Mouse (Mus musculus) liver, postnatal 0 days (tissue): ENCODE measurements around the gene Tspan33. TPM values are rescaled to one million over a fixed set of nuclear protein-coding genes. Genes with fewer than 3 reads are reported as not detected.
"Not testable (repeated sequence)": the region's sequence is repeated elsewhere in the genome, so short reads cannot be mapped to it uniquely, and the experiment has no call there.

Experiments used
- ATAC-seq: fragments of 200-750 bp; cut with Nextera tagmentation; 2 replicates; pipeline ENCODE4 v1.8.0; 2017; ENCODE audit warnings: mild to moderate bottlenecking, moderate library complexity
- DNase-seq: peaks from one replicate; pipeline ENCODE4 v3.0.0-alpha.2; 2016
- H3K27ac ChIP-seq: fragments of 300-500 bp; sonication (generic); 2 replicates; pipeline ENCODE4 v1.5.1; 2014; ENCODE audit warnings: antibody characterized with exemption, moderate library complexity, mild to moderate bottlenecking, low read depth
- H3K27me3 ChIP-seq: fragments of 300-500 bp; sonication (generic); 2 replicates; pipeline ENCODE4 v1.6.1; 2014; ENCODE audit warnings: low read length, control low read depth, mixed read lengths; ENCODE audit not compliant: insufficient read depth
- H3K36me3 ChIP-seq: fragments of 300-500 bp; sonication (generic); replicated peaks from 2 replicates; pipeline ENCODE4 v1.6.1; 2014; ENCODE audit warnings: mild to moderate bottlenecking, control low read depth, low read length, moderate library complexity, mixed read lengths; ENCODE audit not compliant: insufficient read depth
- H3K4me1 ChIP-seq: fragments of 300-500 bp; sonication (generic); 2 replicates; pipeline ENCODE4 v1.6.1; 2014; ENCODE audit warnings: antibody characterized with exemption, mild to moderate bottlenecking, control low read depth; ENCODE audit not compliant: insufficient read depth
- H3K4me2 ChIP-seq: fragments of 300-500 bp; sonication (generic); 2 replicates; pipeline ENCODE4 v1.6.1; 2014; ENCODE audit warnings: low read depth, mild to moderate bottlenecking, low read length, moderate library complexity, mixed read lengths
- H3K4me3 ChIP-seq: fragments of 300-500 bp; sonication (generic); 2 replicates; pipeline ENCODE4 v1.5.1; 2014; ENCODE audit warnings: low read depth, low read length
- H3K9ac ChIP-seq: fragments of 300-500 bp; sonication (generic); replicated peaks from 2 replicates; pipeline ENCODE4 v1.6.1; 2014; ENCODE audit warnings: mild to moderate bottlenecking, moderate library complexity
- H3K9me3 ChIP-seq: fragments of 300-500 bp; sonication (generic); 2 replicates; pipeline ENCODE4 v1.6.1; 2016; ENCODE audit warnings: mild to moderate bottlenecking, control low read depth, low read length, mixed read lengths
- CTCF ChIP-seq: sonication (generic); IDR thresholded peaks from 2 replicates; pipeline ENCODE4 v1.5.1; 2016; ENCODE audit warnings: antibody characterized with exemption, low read depth
- EP300 ChIP-seq: IDR thresholded peaks from 2 replicates; pipeline ENCODE4 v1.6.1; 2016; ENCODE audit warnings: antibody characterized with exemption, low read depth, mild to moderate bottlenecking
- WGBS: fragments of 180-500 bp; shearing (Covaris S2); extraction: QIAGEN DNeasy Blood & Tissue Kit; methylation state at CpG from one replicate; pipeline ENCODE4 v1.1.7; 2014; ENCODE audit not compliant: insufficient replicate concordance; 5-methylcytosine and 5-hydroxymethylcytosine counted together
- polyA plus RNA-seq: library from polyadenylated mRNA; unstranded; fragments of >200 nt; fragmentation: Nextera tagmentation; extraction: Ambion mirVana; gene quantifications from 2 replicates; pipeline ENCODE4 v1.2.1, GENCODE M21; 2015

Gene Tspan33
- polyA plus RNA-seq, 1 experiment from 2014 or later = 87.5 TPM

DNA sequence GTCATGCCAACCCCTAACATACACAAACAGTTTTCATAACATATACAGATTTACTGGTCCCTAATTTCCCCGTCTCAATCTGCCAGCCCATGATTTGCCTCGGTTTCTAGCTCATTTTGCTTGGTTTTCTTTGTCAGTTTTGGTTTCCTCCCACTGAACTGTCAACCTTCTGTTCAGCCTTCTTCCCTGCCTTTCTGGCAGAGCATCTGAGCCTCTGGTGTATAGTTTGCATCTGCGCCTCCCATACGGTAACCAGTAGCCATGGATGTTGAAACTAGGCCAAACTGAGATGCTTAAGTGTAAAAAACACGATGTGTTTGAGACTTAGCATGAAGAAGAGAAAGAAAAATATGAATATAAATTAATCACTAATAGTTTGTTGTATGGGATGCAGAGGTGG is 62.0 kb downstream of the Tspan33 start:
- Histone ChIP-seq H3K27me3 (no peaks in the 10 kb centered on the region), H3K9ac (no peak overlapping the region), H3K4me3 (no peak overlapping the region), H3K9me3 (no peaks in the 10 kb centered on the region), H3K4me2 (no peak overlapping the region), H3K27ac (peak overlapping the region; percentile 34; the same call in 1 of the 2 replicates), H3K36me3 (no peaks in the 10 kb centered on the region), H3K4me1 (no peaks in the 10 kb centered on the region; the same call in 1 of the 2 replicates)
- 73% methylated on average over 5 of the region's 5 CpGs for WGBS
- ATAC-seq = peak; percentile 44; the same call in 1 of the 2 replicates
- TF ChIP-seq EP300 (no peak), CTCF (no peak)
- DNase-seq = no peak

DNA sequence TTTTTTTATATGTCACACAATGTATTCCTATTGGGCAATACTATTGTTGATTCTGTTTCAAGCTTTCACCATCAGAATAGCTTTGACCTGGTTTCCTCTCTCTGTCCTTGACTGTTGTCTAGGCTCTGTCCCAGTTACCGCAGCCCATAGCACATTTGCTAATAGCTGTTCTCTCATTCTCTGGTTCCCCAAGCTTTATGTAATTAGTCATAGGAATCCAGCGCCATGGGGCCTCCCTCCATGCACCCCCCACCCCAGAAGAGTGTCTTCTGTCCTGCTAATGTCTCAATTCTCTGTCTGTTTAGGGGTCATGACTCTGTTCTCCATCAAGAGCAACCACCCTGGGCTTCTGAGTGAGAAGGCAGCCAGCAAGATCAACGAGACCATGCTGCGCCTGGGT is 62.5 kb downstream of the Tspan33 start:
- ATAC-seq (peak; percentile 91), DNase-seq (no peak)
- no peak overlapping the region for H3K4me3 ChIP-seq
- no peaks in the 10 kb centered on the region for H3K36me3 ChIP-seq
- TF ChIP-seq EP300 (no peak), CTCF (no peak)
- H3K27ac ChIP-seq = peak overlapping the region; percentile 39; the same call in 1 of the 2 replicates
- WGBS = 81% methylated on average over 4 of the region's 4 CpGs
- no peak overlapping the region for H3K9ac ChIP-seq
- H3K4me1 ChIP-seq = no peaks in the 10 kb centered on the region; the same call in 1 of the 2 replicates
- H3K4me2 ChIP-seq = no peak overlapping the region
- H3K27me3 ChIP-seq = no peaks in the 10 kb centered on the region
- no peaks in the 10 kb centered on the region for H3K9me3 ChIP-seq

DNA sequence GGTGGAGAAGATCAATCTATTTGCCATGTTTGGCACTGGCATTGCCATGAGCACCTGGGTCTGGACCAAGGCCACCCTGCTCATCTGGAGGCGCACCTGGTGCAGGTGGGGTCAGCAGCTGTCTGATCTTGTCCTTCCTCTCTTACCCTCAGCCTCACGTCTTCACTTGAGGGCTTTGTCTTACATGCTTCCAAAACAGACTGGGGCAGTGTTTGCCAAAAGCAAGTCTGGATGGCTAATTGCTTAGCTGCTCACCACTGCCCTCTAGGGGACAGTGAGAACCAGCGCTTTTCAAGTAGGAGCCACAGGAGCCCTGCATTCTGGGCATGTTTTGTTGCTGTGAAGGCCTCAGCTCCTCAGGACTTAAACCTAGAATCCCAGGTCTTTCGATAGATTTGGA is 64.4 kb downstream of the Tspan33 start:
- Histone ChIP-seq H3K27me3 (no peaks in the 10 kb centered on the region), H3K27ac (no peak overlapping the region), H3K4me1 (no peaks in the 10 kb centered on the region; the same call in 1 of the 2 replicates), H3K4me2 (no peak overlapping the region), H3K4me3 (no peak overlapping the region), H3K9me3 (no peaks in the 10 kb centered on the region), H3K9ac (no peak overlapping the region), H3K36me3 (no peaks in the 10 kb centered on the region)
- WGBS = 38% methylated on average over 4 of the region's 4 CpGs
- DNase-seq (peak; percentile 78), ATAC-seq (peak; percentile 28; the same call in 1 of the 2 replicates)
- peak; percentile 94 for TF ChIP-seq CTCF
- TF ChIP-seq EP300 = no peak

DNA sequence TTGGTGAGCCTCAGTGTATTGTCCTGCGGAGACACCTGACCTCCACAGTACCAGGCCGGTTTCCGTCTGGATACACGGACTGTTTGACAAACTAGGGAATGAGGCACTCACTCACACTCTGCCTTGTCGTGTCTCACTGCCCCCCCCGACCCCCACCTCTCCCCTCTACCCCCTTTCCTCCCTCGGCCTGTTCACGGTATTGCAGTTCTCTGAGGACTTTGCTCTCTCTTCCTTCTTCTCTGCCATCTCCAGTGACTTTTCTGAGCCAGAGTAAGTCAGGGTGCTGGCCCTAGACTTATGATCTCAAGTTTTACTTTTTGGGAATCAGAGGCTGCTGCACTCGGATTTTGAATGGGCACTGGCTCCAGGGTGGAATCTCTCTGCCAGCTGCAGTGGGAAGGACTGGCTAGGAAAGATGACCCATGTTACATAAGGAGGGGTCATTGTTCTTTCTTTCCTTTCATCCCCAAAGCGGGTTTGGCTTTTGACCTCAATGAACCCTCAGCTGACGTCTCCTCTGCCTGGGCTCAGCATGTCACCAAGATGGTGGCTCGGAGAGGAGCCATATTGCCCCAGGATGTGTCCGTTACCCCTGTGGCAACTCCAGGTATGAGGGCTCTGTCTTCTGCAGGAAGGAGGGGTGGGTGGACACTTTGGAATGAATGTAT is 65.1 kb downstream of the Tspan33 start:
- Histone ChIP-seq H3K9me3 (no peaks in the 10 kb centered on the region), H3K27me3 (no peaks in the 10 kb centered on the region), H3K27ac (no peak overlapping the region), H3K9ac (no peak overlapping the region), H3K4me2 (no peak overlapping the region), H3K4me1 (no peaks in the 10 kb centered on the region; the same call in 1 of the 2 replicates), H3K4me3 (no peak overlapping the region), H3K36me3 (no peaks in the 10 kb centered on the region)
- ATAC-seq (no peak), DNase-seq (no peak)
- no peak for TF ChIP-seq CTCF
- TF ChIP-seq EP300 = no peak
- 76% methylated on average over 13 of the region's 13 CpGs for WGBS

DNA sequence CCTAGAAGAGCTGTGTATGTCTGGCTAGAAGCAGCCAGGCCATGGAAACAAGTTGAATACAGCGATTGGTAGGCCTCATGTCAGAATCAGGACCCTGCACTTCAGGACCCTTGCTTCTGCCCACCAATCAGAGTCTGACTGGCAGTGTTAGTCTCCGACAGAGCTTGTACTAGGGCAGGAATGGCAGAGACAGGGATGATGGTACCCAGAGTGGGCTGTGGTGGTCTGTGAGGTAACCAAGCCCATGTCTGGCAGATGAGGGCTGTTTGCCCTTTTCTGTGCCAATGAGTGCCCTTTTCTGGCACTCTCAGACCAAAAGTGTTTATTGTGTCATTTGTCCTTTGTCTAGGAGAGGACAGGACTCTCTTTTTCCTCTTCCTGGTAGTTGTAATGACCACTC is 66.4 kb downstream of the Tspan33 start:
- H3K4me3 ChIP-seq, H3K27ac ChIP-seq, H3K4me1 ChIP-seq, H3K9me3 ChIP-seq, H3K27me3 ChIP-seq, H3K4me2 ChIP-seq, ATAC-seq, H3K9ac ChIP-seq, DNase-seq, H3K36me3 ChIP-seq: not testable (repeated sequence)
- 92% methylated on average over 1 of the region's 2 CpGs for WGBS

DNA sequence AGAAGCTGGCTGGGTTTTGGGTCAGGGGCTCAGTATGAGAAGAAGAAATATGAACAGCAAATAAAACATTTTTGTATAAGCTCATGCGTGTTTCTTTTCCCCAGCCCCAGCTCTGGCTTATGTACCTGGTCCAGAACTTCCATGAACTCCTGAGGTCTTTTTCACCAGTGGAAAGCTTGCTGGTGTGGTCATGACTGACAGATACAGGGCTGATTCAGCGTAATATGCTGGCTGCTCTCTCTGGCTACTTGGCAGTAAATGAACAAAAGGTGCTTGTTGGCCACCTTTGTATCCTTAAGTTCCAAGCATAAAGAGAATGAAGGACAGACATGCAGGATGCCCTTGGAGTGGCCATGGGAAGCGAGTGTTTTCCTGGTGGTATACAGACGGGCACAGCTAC is 67.3 kb downstream of the Tspan33 start:
- Histone ChIP-seq H3K27ac (no peak overlapping the region), H3K4me2 (no peak overlapping the region), H3K9me3 (no peaks in the 10 kb centered on the region), H3K4me3 (no peak overlapping the region), H3K4me1 (no peaks in the 10 kb centered on the region), H3K36me3 (no peaks in the 10 kb centered on the region), H3K9ac (no peak overlapping the region), H3K27me3 (no peaks in the 10 kb centered on the region)
- WGBS = 73% methylated on average over 4 of the region's 4 CpGs
- TF ChIP-seq CTCF (no peak), EP300 (no peak)
- DNase-seq (no peak), ATAC-seq (no peak)
